Mouse (Mus musculus) small intestine, adult 2 months (tissue): ENCODE results near the gene Cfap299.

Experiments used
- CTCF ChIP-seq: fragments of 200-500 bp; IDR thresholded peaks from 2 replicates; pipeline ENCODE4 v1.5.1; 2012; ENCODE audit warnings: low read depth, mild to moderate bottlenecking, control low read depth, inconsistent platforms, low read length, moderate library complexity, mixed read lengths; ENCODE audit not compliant: insufficient replicate concordance, insufficient read length; ENCODE audit errors: extremely low read depth
- POLR2A ChIP-seq: fragments of 200-500 bp; IDR thresholded peaks from 2 replicates; pipeline ENCODE4 v1.6.1; 2012; ENCODE audit warnings: low read depth, mild to moderate bottlenecking, control low read depth, inconsistent platforms, low read length, moderate library complexity

GRCm38 (mm10) chr5:98688254-98688653 is 359.1 kb downstream of the Cfap299 start:
- no peak for TF ChIP-seq CTCF
- no peak for TF ChIP-seq POLR2A
